9 mouse cellular contexts compared by ENCODE assay signal in the genomic region with DNA sequence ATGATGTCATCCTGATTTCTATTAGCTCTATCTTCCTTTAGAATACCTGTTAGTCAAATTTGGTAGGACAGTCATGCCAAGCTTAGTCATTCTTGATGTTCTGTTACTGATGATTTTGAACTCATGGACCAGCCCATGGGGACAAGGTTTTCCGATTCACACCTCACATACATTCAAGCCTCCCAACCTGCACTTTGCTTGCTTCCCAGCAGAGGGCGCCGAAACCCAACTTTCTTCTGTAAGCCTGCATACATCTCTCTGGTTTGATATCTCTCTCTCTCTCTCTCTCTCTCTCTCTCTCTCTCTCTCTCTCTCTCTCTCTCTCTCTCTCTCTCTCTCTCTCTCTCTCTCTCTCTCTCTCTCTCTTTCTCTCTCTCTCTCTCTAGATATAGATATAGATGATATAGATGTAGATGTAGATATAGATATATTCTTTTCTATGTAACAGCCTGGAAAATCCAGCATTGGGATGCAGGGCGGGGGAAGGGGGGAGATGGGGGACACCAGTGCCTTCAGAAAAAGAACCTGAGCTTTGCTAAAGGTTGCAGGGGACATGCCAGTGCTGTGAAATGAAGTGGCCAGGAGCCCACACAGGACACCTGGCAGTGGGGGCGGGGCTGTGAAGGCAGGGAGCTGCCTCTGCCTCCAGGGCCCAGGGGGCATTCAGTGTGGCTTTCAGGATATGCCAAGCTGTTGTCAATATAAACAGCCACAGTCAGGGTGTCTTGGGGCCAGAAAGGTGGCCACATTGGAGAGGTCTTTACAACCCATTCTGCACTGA. TPM values are rescaled to one million over a fixed set of nuclear protein-coding genes. Genes with fewer than 3 reads are reported as not detected.
DNase-seq lines count a peak whose midpoint lies in the region; ATAC-seq and TF ChIP-seq lines count a peak whose summit lies in the region.
"Had no signal": no experiment of that assay in that cellular context is flagged by ENCODE, and none has a peak within 500 bp of the region (broad histone marks: within the 10 kb centered on the region; RNA-seq: fewer than 3 reads in every experiment).

No protein-coding gene starts in this region.

- TF ChIP-seq POLR2A in MEL (IDR thresholded peaks at IDR 0.05; ENCODE audit: control insufficient read depth in 1 of 2, insufficient read depth in 1 of 2, low read depth in 1 of 2, low read length in 2 of 2, poor library complexity in 1 of 2) = no peak

- no peak overlapping the region for H3K27ac ChIP-seq in MEL (ENCODE audit: control insufficient read depth, low read depth, low read length)
- H3K27ac ChIP-seq in kidney, embryonic 15.5 days = no peak overlapping the region
- H3K27ac ChIP-seq in liver, embryonic 14.5 days = no peak overlapping the region
- H3K27ac ChIP-seq in neural tube, embryonic 13.5 days (replicated peaks) = no peak overlapping the region

- no peak overlapping the region for H3K9ac ChIP-seq in MEL (ENCODE audit: control insufficient read depth, low read depth, low read length, poor library complexity, severe bottlenecking)
- no peak overlapping the region for H3K9ac ChIP-seq in kidney, embryonic 15.5 days
- H3K9ac ChIP-seq in liver, embryonic 14.5 days (replicated peaks) = no peak overlapping the region
- no peak overlapping the region for H3K9ac ChIP-seq in neural tube, embryonic 13.5 days

- peak; percentile 72 for TF ChIP-seq RAD21 in MEL (IDR thresholded peaks at IDR 0.05; ENCODE audit: low read depth, low read length)

- DNase-seq in 416B (ENCODE audit: low read depth) = peak; percentile 50
- DNase-seq in MEL (ENCODE audit: low read depth, low spot score) = peak; percentile 54
- DNase-seq in cerebellum, adult 18-20 months = peak; percentile 67 to 81
- peak; percentile 79 to 90 for DNase-seq in frontal cortex, postnatal 36 days (ENCODE audit: low spot score in 2 of 2)
- DNase-seq in liver, embryonic 14.5 days (ENCODE audit: low read depth in 3 of 3, low spot score in 3 of 3) = peak in 1 of 3 experiments; percentile 17
- DNase-seq in thymus, postnatal 14 days = peak; percentile 43

- WGBS in kidney, embryonic 15.5 days = 38% methylated on average over 5 of the region's 5 CpGs
- WGBS in liver, embryonic 14.5 days (ENCODE audit: insufficient replicate concordance) = 24% methylated on average over 5 of the region's 5 CpGs
- WGBS in neural tube, embryonic 13.5 days = 43% methylated on average over 5 of the region's 5 CpGs

- H3K4me2 ChIP-seq in kidney, embryonic 15.5 days = no peak overlapping the region
- no peak overlapping the region for H3K4me2 ChIP-seq in liver, embryonic 14.5 days (ENCODE audit: low read depth)
- no peak overlapping the region for H3K4me2 ChIP-seq in neural tube, embryonic 13.5 days

- H3K79me2 ChIP-seq in MEL (ENCODE audit: control insufficient read depth, insufficient read depth, low read length, poor library complexity) = no peaks in the 10 kb centered on the region

- peak; percentile 38; the same call in 1 of the 2 replicates for ATAC-seq in kidney, embryonic 15.5 days (replicated peaks; ENCODE audit: low FRiP score)
- no peak for ATAC-seq in liver, embryonic 14.5 days (ENCODE audit: insufficient read depth)
- peak; percentile 61; the same call in 1 of the 2 replicates for ATAC-seq in neural tube, embryonic 13.5 days (ENCODE audit: low read depth)

- no peak overlapping the region for H3K4me3 ChIP-seq in MEL (ENCODE audit: control insufficient read depth in 1 of 2, insufficient read depth in 1 of 2, low read depth in 2 of 2, low read length in 2 of 2)
- no peak overlapping the region for H3K4me3 ChIP-seq in kidney, embryonic 15.5 days (replicated peaks)
- H3K4me3 ChIP-seq in liver, embryonic 14.5 days (ENCODE audit: insufficient read depth in 1 of 2, low read depth in 2 of 2, low read length in 2 of 2) = no peak overlapping the region
- no peak overlapping the region for H3K4me3 ChIP-seq in neural tube, embryonic 13.5 days

- no peaks in the 10 kb centered on the region for H3K27me3 ChIP-seq in MEL (ENCODE audit: control insufficient read depth in 1 of 2, insufficient read depth in 2 of 2, low read length in 2 of 2)
- H3K27me3 ChIP-seq in kidney, embryonic 15.5 days = no peaks in the 10 kb centered on the region
- H3K27me3 ChIP-seq in liver, embryonic 14.5 days (ENCODE audit: control insufficient read depth, insufficient read depth, low read length) = no peaks in the 10 kb centered on the region
- H3K27me3 ChIP-seq in neural tube, embryonic 13.5 days = no peaks in the 10 kb centered on the region

- peak; percentile 66 to 82 (median 69) for TF ChIP-seq CTCF in MEL (IDR thresholded peaks at IDR 0.05 in 2 of 3, conservative IDR thresholded peaks at IDR 0.05 in 1 of 3; ENCODE audit: control insufficient read depth in 1 of 3, insufficient read depth in 1 of 3, low read depth in 2 of 3, low read length in 3 of 3, poor library complexity in 1 of 3, severe bottlenecking in 1 of 3)
- peak; percentile 76 for TF ChIP-seq CTCF in liver, embryonic 14.5 days (IDR thresholded peaks at IDR 0.05; ENCODE audit: low read depth)

- no peaks in the 10 kb centered on the region for H3K4me1 ChIP-seq in MEL (ENCODE audit: control insufficient read depth in 1 of 2, insufficient read depth in 2 of 2, low read length in 2 of 2)
- H3K4me1 ChIP-seq in kidney, embryonic 15.5 days = no peaks in the 10 kb centered on the region
- no peaks in the 10 kb centered on the region for H3K4me1 ChIP-seq in liver, embryonic 14.5 days (replicated peaks; ENCODE audit: control insufficient read depth in 2 of 2, insufficient read depth in 2 of 2, low read length in 1 of 2)
- 0 out of 2 replicates have a peak, but pooled peaks cover 6% of the 10 kb centered on the region for H3K4me1 ChIP-seq in neural tube, embryonic 13.5 days (replicated peaks)

- no peaks in the 10 kb centered on the region for H3K36me3 ChIP-seq in MEL (ENCODE audit: control insufficient read depth in 1 of 2, insufficient read depth in 2 of 2, low read length in 2 of 2)
- H3K36me3 ChIP-seq in kidney, embryonic 15.5 days = no peaks in the 10 kb centered on the region
- no peaks in the 10 kb centered on the region for H3K36me3 ChIP-seq in liver, embryonic 14.5 days (replicated peaks; ENCODE audit: control insufficient read depth, insufficient read depth, low read depth)
- H3K36me3 ChIP-seq in neural tube, embryonic 13.5 days = no peaks in the 10 kb centered on the region

- no peak for TF ChIP-seq EP300 in MEL (IDR thresholded peaks at IDR 0.05; ENCODE audit: low read depth in 1 of 2, low read length in 2 of 2)
- no peak for TF ChIP-seq EP300 in liver, embryonic 14.5 days (IDR thresholded peaks at IDR 0.05; ENCODE audit: low read depth)

- H3K9me3 ChIP-seq in MEL (replicated peaks; ENCODE audit: insufficient read depth, low read length) = no peaks in the 10 kb centered on the region
- no peaks in the 10 kb centered on the region for H3K9me3 ChIP-seq in kidney, embryonic 15.5 days (replicated peaks)
- H3K9me3 ChIP-seq in liver, embryonic 14.5 days (ENCODE audit: control insufficient read depth, low read length) = no peaks in the 10 kb centered on the region
- H3K9me3 ChIP-seq in neural tube, embryonic 13.5 days = no peaks in the 10 kb centered on the region

TF ChIP-seq in MEL, 35 proteins besides CTCF, POLR2A, EP300 and RAD21:
- no peak for TF ChIP-seq MEF2A (IDR thresholded peaks at IDR 0.05; ENCODE audit: extremely low read depth, insufficient replicate concordance, low read depth, low read length, poor library complexity, severe bottlenecking)
- peak; percentile 76 for TF ChIP-seq SMC3 (IDR thresholded peaks at IDR 0.05; ENCODE audit: low read depth, low read length)
- peak; percentile 50; the same call in 1 of the 2 replicates for TF ChIP-seq ZC3H11A (IDR thresholded peaks at IDR 0.05; ENCODE audit: low read depth, low read length)

RNA-seq across cellular contexts. Expression of gene Serpina11, which starts 5.7 kb away (rescaled TPM):
- 0.65 TPM in 2 replicates for total RNA-seq in MEL (2012; rRNA removed)
- under 1 TPM in 1 of 2 experiments, not detected in 1; 0.67 TPM for polyA plus RNA-seq in MEL (2012; ENCODE audit: insufficient read depth in 1 of 2, insufficient read length in 2 of 2, low read depth in 1 of 2, low replicate concordance in 2 of 2, missing spikeins in 1 of 2)
- 0.50 TPM in 1 of 2 replicates, not detected in the other for polyA plus RNA-seq in kidney, embryonic 15.5 days (2015; fragmentation: Nextera tagmentation; extraction: Ambion mirVana)
- 7.0 and 7.7 TPM in 2 replicates for polyA plus RNA-seq in liver, embryonic 14.5 days (2012; rRNA removed)
- 7.2 and 11.4 TPM in 2 replicates for polyA plus RNA-seq in liver, embryonic 14.5 days (2014; fragmentation: Nextera tagmentation; extraction: Ambion mirVana)
- not detected in 2 replicates for polyA plus RNA-seq in neural tube, embryonic 13.5 days (2015; fragmentation: Nextera tagmentation; extraction: Ambion mirVana)
- polyA plus RNA-seq: heart, embryonic 14.5 days had no signal

RNA-seq across cellular contexts. Expression of gene Serpina9, which starts 18.1 kb away (rescaled TPM):
- not detected in 2 replicates for total RNA-seq in MEL (2012; rRNA removed)
- polyA plus RNA-seq in MEL (2012; ENCODE audit: insufficient read depth in 1 of 2, insufficient read length in 2 of 2, low read depth in 1 of 2, low replicate concordance in 2 of 2, missing spikeins in 1 of 2) = under 1 TPM in 1 of 2 experiments, not detected in 1; 0.06 TPM
- not detected in 2 replicates for polyA plus RNA-seq in kidney, embryonic 15.5 days (2015; fragmentation: Nextera tagmentation; extraction: Ambion mirVana)
- not detected in 2 replicates for polyA plus RNA-seq in liver, embryonic 14.5 days (2012; rRNA removed)
- polyA plus RNA-seq in liver, embryonic 14.5 days (2014; fragmentation: Nextera tagmentation; extraction: Ambion mirVana) = not detected in 2 replicates
- polyA plus RNA-seq in neural tube, embryonic 13.5 days (2015; fragmentation: Nextera tagmentation; extraction: Ambion mirVana) = not detected in 2 replicates

RNA-seq across cellular contexts. Expression of gene Serpina1e, which starts 36.7 kb away (rescaled TPM):
- total RNA-seq in MEL (2012; rRNA removed) = not detected in 2 replicates
- not detected for polyA plus RNA-seq in MEL (2012; ENCODE audit: insufficient read depth in 1 of 2, insufficient read length in 2 of 2, low read depth in 1 of 2, low replicate concordance in 2 of 2, missing spikeins in 1 of 2)
- polyA plus RNA-seq in kidney, embryonic 15.5 days (2015; fragmentation: Nextera tagmentation; extraction: Ambion mirVana) = 1.7 and 2.7 TPM in 2 replicates
- 183 and 197 TPM in 2 replicates for polyA plus RNA-seq in liver, embryonic 14.5 days (2012; rRNA removed)
- 180 and 197 TPM in 2 replicates for polyA plus RNA-seq in liver, embryonic 14.5 days (2014; fragmentation: Nextera tagmentation; extraction: Ambion mirVana)
- not detected in 2 replicates for polyA plus RNA-seq in neural tube, embryonic 13.5 days (2015; fragmentation: Nextera tagmentation; extraction: Ambion mirVana)
- polyA plus RNA-seq: heart, embryonic 14.5 days had no signal

RNA-seq across cellular contexts. Expression of gene Serpina12, which starts 48.8 kb away (rescaled TPM):
- 0.04 TPM in 1 of 2 replicates, not detected in the other for total RNA-seq in MEL (2012; rRNA removed)
- polyA plus RNA-seq in MEL (2012; ENCODE audit: insufficient read depth in 1 of 2, insufficient read length in 2 of 2, low read depth in 1 of 2, low replicate concordance in 2 of 2, missing spikeins in 1 of 2) = not detected
- polyA plus RNA-seq in kidney, embryonic 15.5 days (2015; fragmentation: Nextera tagmentation; extraction: Ambion mirVana) = not detected in 2 replicates
- polyA plus RNA-seq in liver, embryonic 14.5 days (2012; rRNA removed) = 0.01 and 0.02 TPM in 2 replicates
- polyA plus RNA-seq in liver, embryonic 14.5 days (2014; fragmentation: Nextera tagmentation; extraction: Ambion mirVana) = not detected in 2 replicates
- 0.08 TPM in 1 of 2 replicates, not detected in the other for polyA plus RNA-seq in neural tube, embryonic 13.5 days (2015; fragmentation: Nextera tagmentation; extraction: Ambion mirVana)
- polyA plus RNA-seq: heart, embryonic 14.5 days had no signal

Comparison
In these comparisons a context has a peak if more than half of its experiments do, and no peak if none do; other contexts are left out.
1. RNA of gene Serpina1e, which starts 36.7 kb away (polyA plus RNA-seq): 180 to 197 TPM in liver, embryonic 14.5 days; 1.7 to 2.7 TPM in kidney, embryonic 15.5 days, not detected in MEL and not detected in neural tube, embryonic 13.5 days; every median in the first group is over 10 times any median in the second.